Mouse (Mus musculus): ENCODE results near the gene Ear2. TPM values are rescaled to one million over a fixed set of nuclear protein-coding genes. Genes with fewer than 3 reads are reported as not detected.
"Not testable (repeated sequence)": the region's sequence is repeated elsewhere in the genome, so short reads cannot be mapped to it uniquely, and the experiment has no call there.

Ear2 gene
- 0.28 and 0.29 TPM in 2 replicates for polyA plus RNA-seq (2016; fragmentation: Nextera tagmentation; extraction: Ambion mirVana)

GRCm38 (mm10) chr14:44102354-44102753 is at the start of gene Ear2:
Ear2 (plus strand) TSS chr14:44102654.
- H3K27me3 ChIP-seq (replicated peaks); H3K4me1 ChIP-seq; H3K9ac ChIP-seq; H3K27ac ChIP-seq; H3K36me3 ChIP-seq; H3K9me3 ChIP-seq; H3K4me2 ChIP-seq (replicated peaks); ATAC-seq (ENCODE audit: low FRiP score, low read depth); H3K4me3 ChIP-seq: not testable (repeated sequence)
- 86% methylated on average over 2 of the region's 2 CpGs for WGBS

GRCm38 (mm10) chr14:44067879-44068278 is 34.6 kb upstream of the Ear2 start:
- 89% methylated on average over 1 of the region's 1 CpGs for WGBS
- not testable (repeated sequence) for H3K27me3 ChIP-seq (replicated peaks); H3K9ac ChIP-seq; H3K4me2 ChIP-seq (replicated peaks); H3K4me1 ChIP-seq; H3K4me3 ChIP-seq; H3K27ac ChIP-seq; H3K9me3 ChIP-seq; ATAC-seq (ENCODE audit: low FRiP score, low read depth); H3K36me3 ChIP-seq

- not testable (repeated sequence) for H3K36me3 ChIP-seq; H3K27me3 ChIP-seq (replicated peaks); H3K4me2 ChIP-seq (replicated peaks); H3K9me3 ChIP-seq; H3K27ac ChIP-seq; H3K4me3 ChIP-seq; H3K9ac ChIP-seq; H3K4me1 ChIP-seq; ATAC-seq (ENCODE audit: low FRiP score, low read depth)
- WGBS = 84% methylated on average over 2 of the region's 3 CpGs
These were observed 31.9 kb upstream of the Ear2 start for GRCm38 (mm10) chr14:44070595-44070994.

- not testable (repeated sequence) for H3K4me2 ChIP-seq (replicated peaks); H3K27me3 ChIP-seq (replicated peaks); H3K9ac ChIP-seq; H3K9me3 ChIP-seq; H3K27ac ChIP-seq; H3K36me3 ChIP-seq; H3K4me1 ChIP-seq; H3K4me3 ChIP-seq; ATAC-seq (ENCODE audit: low FRiP score, low read depth)
- WGBS = 83% methylated on average over 5 of the region's 5 CpGs
These were observed 24.6 kb upstream of the Ear2 start for GRCm38 (mm10) chr14:44077785-44078341.

- not testable (repeated sequence) for H3K9me3 ChIP-seq; H3K4me3 ChIP-seq; ATAC-seq (ENCODE audit: low FRiP score, low read depth); H3K27ac ChIP-seq; H3K9ac ChIP-seq; H3K4me2 ChIP-seq (replicated peaks); H3K36me3 ChIP-seq; H3K27me3 ChIP-seq (replicated peaks); H3K4me1 ChIP-seq
- 89% methylated on average over 1 of the region's 1 CpGs for WGBS
These were observed 15.9 kb upstream of the Ear2 start for GRCm38 (mm10) chr14:44086588-44086987.

- not testable (repeated sequence) for ATAC-seq (ENCODE audit: low FRiP score, low read depth)
These were observed 14.9 kb upstream of the Ear2 start for GRCm38 (mm10) chr14:44087535-44087934.

GRCm38 (mm10) chr14:44091524-44091923 is 10.9 kb upstream of the Ear2 start:
- ATAC-seq (ENCODE audit: low FRiP score, low read depth); H3K4me3 ChIP-seq; H3K36me3 ChIP-seq; H3K27ac ChIP-seq; H3K4me1 ChIP-seq; H3K27me3 ChIP-seq (replicated peaks); H3K9ac ChIP-seq; H3K4me2 ChIP-seq (replicated peaks); H3K9me3 ChIP-seq: not testable (repeated sequence)
- 72% methylated on average over 1 of the region's 1 CpGs for WGBS

More at GRCm38 (mm10) chr14:44087535-44087934, 14.9 kb upstream of the Ear2 start:
- H3K4me2 ChIP-seq (replicated peaks); H3K36me3 ChIP-seq; H3K27me3 ChIP-seq (replicated peaks); H3K9me3 ChIP-seq; H3K4me3 ChIP-seq; H3K4me1 ChIP-seq; H3K27ac ChIP-seq; H3K9ac ChIP-seq: not testable (repeated sequence)
- WGBS = 76% methylated on average over 2 of the region's 2 CpGs

GRCm38 (mm10) chr14:44094445-44094844 is 8.0 kb upstream of the Ear2 start:
- H3K9me3 ChIP-seq; H3K36me3 ChIP-seq; H3K4me3 ChIP-seq; ATAC-seq (ENCODE audit: low FRiP score, low read depth); H3K9ac ChIP-seq; H3K4me2 ChIP-seq (replicated peaks); H3K27me3 ChIP-seq (replicated peaks); H3K27ac ChIP-seq; H3K4me1 ChIP-seq: not testable (repeated sequence)
- 61% methylated on average over 5 of the region's 5 CpGs for WGBS

- WGBS = no CpG with 5 or more reads among the region's 1 CpGs
- H3K4me1 ChIP-seq; H3K27ac ChIP-seq; H3K9ac ChIP-seq; H3K4me2 ChIP-seq (replicated peaks); H3K27me3 ChIP-seq (replicated peaks); H3K36me3 ChIP-seq; ATAC-seq (ENCODE audit: low FRiP score, low read depth); H3K9me3 ChIP-seq; H3K4me3 ChIP-seq: not testable (repeated sequence)
These were observed 2.4 kb upstream of the Ear2 start for GRCm38 (mm10) chr14:44100030-44100429.

DNA sequence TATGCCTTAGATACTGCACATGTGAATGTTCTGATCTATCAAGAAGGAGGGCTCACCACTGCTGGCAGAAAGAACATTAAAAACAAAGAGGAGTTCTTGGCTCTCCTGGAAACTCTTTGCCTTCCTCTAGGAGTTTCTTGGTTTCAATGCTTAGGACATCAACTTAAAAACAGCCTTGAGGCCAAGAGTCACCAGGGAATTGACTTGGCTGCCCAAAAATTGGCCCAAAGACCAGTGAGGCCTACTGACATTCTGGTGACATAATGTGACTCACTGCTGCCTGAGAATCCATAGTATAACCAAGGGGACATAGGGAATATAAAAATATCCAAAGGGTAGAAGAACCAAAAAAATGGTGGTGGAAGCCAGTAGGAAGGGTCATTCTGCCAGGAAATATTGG is 8.5 kb downstream of the Ear2 start:
- H3K27ac ChIP-seq = no peak overlapping the region
- no peaks in the 10 kb centered on the region for H3K9me3 ChIP-seq
- H3K4me1 ChIP-seq = no peaks in the 10 kb centered on the region
- no peak overlapping the region for H3K9ac ChIP-seq
- H3K4me2 ChIP-seq (replicated peaks) = no peak overlapping the region
- no peaks in the 10 kb centered on the region for H3K36me3 ChIP-seq
- no peaks in the 10 kb centered on the region for H3K27me3 ChIP-seq (replicated peaks)
- no peak for ATAC-seq (ENCODE audit: low FRiP score, low read depth)
- no peak overlapping the region for H3K4me3 ChIP-seq

GRCm38 (mm10) chr14:44123551-44123950 is 21.1 kb downstream of the Ear2 start, which contains the start of gene Gm3327:
Gm3327 (plus strand) TSS chr14:44123851.
- H3K4me1 ChIP-seq; H3K36me3 ChIP-seq; H3K4me2 ChIP-seq (replicated peaks); H3K27ac ChIP-seq; H3K4me3 ChIP-seq; H3K27me3 ChIP-seq (replicated peaks); H3K9me3 ChIP-seq; ATAC-seq (ENCODE audit: low FRiP score, low read depth); H3K9ac ChIP-seq: not testable (repeated sequence)
- WGBS = 90% methylated on average over 4 of the region's 4 CpGs
